Mouse (Mus musculus): ENCODE results near the gene Rtp3. TPM values are rescaled to one million over a fixed set of nuclear protein-coding genes. Genes with fewer than 3 reads are reported as not detected.

Gene Rtp3
- polyA plus RNA-seq, 1 experiment from 2014 or later, result not detected

Other genes starting within 250 kb of the Rtp3 start
- 1.3 and 1.5 TPM in 2 replicates for gene Myl3, start 248.7 kb downstream of the Rtp3 start, polyA plus RNA-seq (2016; fragmentation: Nextera tagmentation; extraction: Ambion mirVana)
- gene Pth1r, start 243.4 kb downstream of the Rtp3 start, polyA plus RNA-seq (2016; fragmentation: Nextera tagmentation; extraction: Ambion mirVana), result 16.1 and 18.6 TPM in 2 replicates
- gene Prss42, start 192.4 kb downstream of the Rtp3 start, polyA plus RNA-seq (2016; fragmentation: Nextera tagmentation; extraction: Ambion mirVana), result not detected in 2 replicates
- not detected in 2 replicates for gene Prss44, start 176.6 kb downstream of the Rtp3 start, polyA plus RNA-seq (2016; fragmentation: Nextera tagmentation; extraction: Ambion mirVana)
- gene Prss43, start 163.9 kb downstream of the Rtp3 start, polyA plus RNA-seq (2016; fragmentation: Nextera tagmentation; extraction: Ambion mirVana), result not detected in 2 replicates
- gene Prss45, start 156.0 kb downstream of the Rtp3 start, polyA plus RNA-seq (2016; fragmentation: Nextera tagmentation; extraction: Ambion mirVana), result not detected in 2 replicates
- not detected in 2 replicates for gene Prss46, start 146.1 kb downstream of the Rtp3 start, polyA plus RNA-seq (2016; fragmentation: Nextera tagmentation; extraction: Ambion mirVana)
- 0.17 TPM in 1 of 2 replicates, not detected in the other for gene Prss50, start 132.6 kb downstream of the Rtp3 start, polyA plus RNA-seq (2016; fragmentation: Nextera tagmentation; extraction: Ambion mirVana)
- 1.2 and 1.7 TPM in 2 replicates for gene Als2cl, start 110.7 kb downstream of the Rtp3 start, polyA plus RNA-seq (2016; fragmentation: Nextera tagmentation; extraction: Ambion mirVana)
- gene Tmie, start 110.5 kb downstream of the Rtp3 start, polyA plus RNA-seq (2016; fragmentation: Nextera tagmentation; extraction: Ambion mirVana), result 0.42 and 0.43 TPM in 2 replicates
- gene Fam240a, start 73.7 kb downstream of the Rtp3 start, polyA plus RNA-seq (2016; fragmentation: Nextera tagmentation; extraction: Ambion mirVana), result not detected in 2 replicates
- gene Tdgf1, start 44.4 kb downstream of the Rtp3 start, polyA plus RNA-seq (2016; fragmentation: Nextera tagmentation; extraction: Ambion mirVana), result not detected in 2 replicates
- gene Lrrc2, start 39.0 kb downstream of the Rtp3 start, polyA plus RNA-seq (2016; fragmentation: Nextera tagmentation; extraction: Ambion mirVana), result not detected in 2 replicates
- gene Ltf, start 28.7 kb upstream of the Rtp3 start, polyA plus RNA-seq (2016; fragmentation: Nextera tagmentation; extraction: Ambion mirVana), result 0.68 and 0.85 TPM in 2 replicates
- gene Ccrl2, start 66.9 kb upstream of the Rtp3 start, polyA plus RNA-seq (2016; fragmentation: Nextera tagmentation; extraction: Ambion mirVana), result 0.69 and 0.91 TPM in 2 replicates
- gene Lrrfip2, start 127.0 kb upstream of the Rtp3 start, polyA plus RNA-seq (2016; fragmentation: Nextera tagmentation; extraction: Ambion mirVana), result 48.8 and 52.8 TPM in 2 replicates